Mouse (Mus musculus): ENCODE results near the gene Chst10. TPM values are rescaled to one million over a fixed set of nuclear protein-coding genes. Genes with fewer than 3 reads are reported as not detected.

Gene Chst10
- total RNA-seq, 2 experiments from 2014 or later: 0.24 to 0.68 TPM

DNA sequence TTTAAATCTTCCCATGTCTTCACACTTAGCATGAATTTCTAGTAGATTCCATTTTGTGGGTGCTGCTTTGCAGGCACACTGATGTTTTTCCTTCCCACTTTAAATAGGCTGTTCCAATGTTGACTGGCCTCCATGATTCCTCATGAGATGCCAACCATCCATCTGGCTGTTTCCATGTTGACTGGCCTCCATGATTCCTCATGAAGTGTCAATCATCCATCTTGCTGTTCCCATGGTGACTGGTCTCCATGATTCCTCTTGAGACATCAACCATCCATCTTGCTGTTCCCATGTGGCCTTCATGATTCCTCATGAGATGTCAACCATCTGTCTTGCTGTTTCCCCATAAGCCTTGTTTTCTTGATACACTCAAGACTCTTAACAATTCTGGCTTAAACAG lies 78.3 kb downstream of the Chst10 start:
- intact Hi-C loops (cut with DNase I): no loop called here
- no peak for DNase-seq

DNA sequence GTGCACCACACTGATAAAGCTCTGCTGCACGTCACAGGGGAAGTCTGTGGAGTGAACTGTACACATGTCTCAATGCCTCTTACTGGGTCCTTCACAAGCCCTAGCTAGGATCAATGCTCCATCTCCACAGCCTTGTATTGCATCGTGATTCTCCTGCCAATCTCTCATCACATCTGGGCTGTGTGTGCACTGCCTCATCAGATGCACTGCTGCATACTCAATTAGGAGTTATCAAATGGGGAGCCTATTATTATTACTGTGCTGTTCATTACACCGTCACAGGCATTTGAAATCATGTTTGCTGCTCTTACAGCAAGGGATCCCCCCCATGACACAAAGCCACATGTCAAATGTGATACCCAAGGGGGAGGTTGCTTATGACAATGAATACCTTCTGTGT lies 80.3 kb downstream of the Chst10 start:
- DNase-seq: no peak
- intact Hi-C loops (cut with DNase I): no loop called here

DNA sequence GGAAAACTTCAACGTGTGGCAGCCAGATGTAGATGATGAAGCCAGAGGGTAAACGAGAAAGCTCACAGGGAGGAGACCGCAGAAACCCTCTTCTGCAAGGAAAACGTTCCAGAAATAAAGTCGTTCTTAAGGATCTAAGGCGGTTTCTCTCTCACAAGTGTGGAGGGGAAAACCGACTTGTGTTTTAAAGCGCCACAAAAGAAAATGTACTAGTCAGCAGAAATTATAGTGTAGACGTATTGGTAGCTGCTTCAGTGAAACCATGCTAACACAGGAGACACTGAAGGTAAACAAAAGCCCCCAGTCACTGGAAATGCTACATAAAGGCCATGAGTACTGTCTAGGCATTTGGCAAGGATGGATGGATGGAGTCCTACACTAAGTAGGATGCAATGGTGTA lies 80.7 kb downstream of the Chst10 start:
- intact Hi-C loops (cut with DNase I): no loop called here
- DNase-seq: no peak

DNA sequence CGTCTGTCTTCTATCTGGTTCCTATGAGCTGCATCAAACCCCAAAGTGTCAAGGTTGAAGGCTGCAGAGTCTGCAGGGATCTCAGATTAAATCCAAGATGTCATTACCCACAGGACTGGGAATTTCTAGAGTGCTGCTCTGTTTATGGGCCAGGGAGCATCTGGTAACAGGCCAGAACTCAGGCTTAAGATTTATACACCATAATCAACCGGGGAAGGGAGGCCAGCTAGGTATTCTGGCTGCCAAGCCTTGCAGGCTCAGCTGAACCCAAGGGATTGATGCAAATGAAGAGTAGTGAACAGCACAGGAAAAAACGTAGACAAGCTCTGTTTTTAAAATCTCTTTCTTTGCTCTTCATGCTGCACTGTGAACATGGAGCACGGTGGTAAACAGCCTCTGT lies 81.7 kb downstream of the Chst10 start:
- DNase-seq: no peak
- intact Hi-C loops (cut with DNase I): no loop called here

Other genes starting within 250 kb of the Chst10 start
- gene Aff3, start 233.2 kb downstream of the Chst10 start, total RNA-seq (2021): 1 to 10 TPM; 4.4 to 5.8 TPM
- gene Lonrf2, start 61.5 kb downstream of the Chst10 start, total RNA-seq (2021): 1 to 10 TPM; 2.5 to 3.3 TPM
- not detected for gene Nms, start 41.0 kb upstream of the Chst10 start, total RNA-seq (2021)
- gene Pdcl3, start 87.4 kb upstream of the Chst10 start, total RNA-seq (2021): 10 to 100 TPM; 60.0 to 74.5 TPM

Data from heart, postnatal 14 days (tissue).